Mouse (Mus musculus) frontal cortex, postnatal 36 days (tissue): Measurements from ENCODE around the gene Rev3l.

Experiments
- DNase-seq, 2 experiments: peaks; one replicate each; pipeline ENCODE4 v3.0.0; 2022; ENCODE audit warnings: low spot score in 2 of 2

Gene Rev3l

GRCm38 (mm10) chr10:39731736-39732265, at the start of gene Rev3l:
TSS of gene Rev3l (plus strand) at chr10:39732118.
- DNase-seq: peak; percentile 84 to 85

GRCm38 (mm10) chr10:39682556-39682955, 49.4 kb upstream of the Rev3l start:
- no peak for DNase-seq

- DNase-seq: no peak
These were observed 48.4 kb upstream of the Rev3l start for GRCm38 (mm10) chr10:39683481-39683880.

GRCm38 (mm10) chr10:39686811-39687210, 45.1 kb upstream of the Rev3l start:
- no peak for DNase-seq

- DNase-seq: no peak
These were observed 44.1 kb upstream of the Rev3l start for GRCm38 (mm10) chr10:39687851-39688250.

- no peak for DNase-seq
These were observed 40.4 kb upstream of the Rev3l start for GRCm38 (mm10) chr10:39691351-39692064.

- DNase-seq: no peak
These were observed 39.8 kb upstream of the Rev3l start for GRCm38 (mm10) chr10:39692152-39692551.

- no peak for DNase-seq
These were observed 24.0 kb upstream of the Rev3l start for GRCm38 (mm10) chr10:39707717-39708510.

GRCm38 (mm10) chr10:39716936-39717335, 15.0 kb upstream of the Rev3l start:
- no peak for DNase-seq

GRCm38 (mm10) chr10:39730976-39731735, 762 bp upstream of the Rev3l start:
- peak; percentile 77 to 84 for DNase-seq

GRCm38 (mm10) chr10:39732266-39733100, 565 bp downstream of the Rev3l start:
- DNase-seq: peak; percentile 75 to 84

GRCm38 (mm10) chr10:39733101-39733399, 1.1 kb downstream of the Rev3l start:
- peak in 1 of 2 experiments; percentile 59 for DNase-seq

GRCm38 (mm10) chr10:39733421-39733930, 1.6 kb downstream of the Rev3l start:
- DNase-seq: peak in 1 of 2 experiments; percentile 8

GRCm38 (mm10) chr10:39736187-39736586, 4.3 kb downstream of the Rev3l start:
- no peak for DNase-seq

GRCm38 (mm10) chr10:39742057-39742456, 10.1 kb downstream of the Rev3l start:
- DNase-seq: no peak

GRCm38 (mm10) chr10:39764752-39765151, 32.8 kb downstream of the Rev3l start:
- DNase-seq: no peak

- no peak for DNase-seq
These were observed 34.8 kb downstream of the Rev3l start for GRCm38 (mm10) chr10:39766702-39767101.

- DNase-seq: no peak
These were observed 40.3 kb downstream of the Rev3l start for GRCm38 (mm10) chr10:39772259-39772658.

GRCm38 (mm10) chr10:39773940-39774726, 42.2 kb downstream of the Rev3l start:
- DNase-seq: no peak

GRCm38 (mm10) chr10:39776927-39777326, 45.0 kb downstream of the Rev3l start:
- no peak for DNase-seq
